Mouse (Mus musculus) hindbrain, embryonic 11.5 days (tissue): Measurements from ENCODE around the gene Tspan9. TPM values are rescaled to one million over a fixed set of nuclear protein-coding genes. Genes with fewer than 3 reads are reported as not detected.

Experiments
- ATAC-seq: fragments of 200-750 bp; cut with Nextera tagmentation; 2 replicates; pipeline ENCODE4 v1.8.0; 2017; ENCODE audit warnings: mild to moderate bottlenecking, moderate TSS enrichment, moderate library complexity; ENCODE audit not compliant: low FRiP score
- DNase-seq: peaks from one replicate; pipeline ENCODE4 v3.0.0-alpha.2; 2015; ENCODE audit warnings: low spot score
- H3K27ac ChIP-seq: fragments of 300-500 bp; sonication (generic); 2 replicates; pipeline ENCODE4 v1.5.1; 2014; ENCODE audit warnings: mild to moderate bottlenecking, low read depth, low read length
- H3K27me3 ChIP-seq: fragments of 300-500 bp; sonication (generic); 2 replicates; pipeline ENCODE4 v1.6.1; 2014; ENCODE audit warnings: mild to moderate bottlenecking, low read length, moderate library complexity, mixed read lengths; ENCODE audit not compliant: control insufficient read depth, insufficient read depth
- H3K36me3 ChIP-seq: fragments of 300-500 bp; sonication (generic); 2 replicates; pipeline ENCODE4 v1.6.1; 2014; ENCODE audit warnings: mild to moderate bottlenecking, low read length, moderate library complexity, mixed read lengths; ENCODE audit not compliant: control insufficient read depth, insufficient read depth
- H3K4me1 ChIP-seq: fragments of 300-500 bp; sonication (generic); replicated peaks from 2 replicates; pipeline ENCODE4 v1.6.1; 2014; ENCODE audit warnings: low read length, mixed read lengths; ENCODE audit not compliant: control insufficient read depth, insufficient read depth
- H3K4me2 ChIP-seq: fragments of 300-500 bp; sonication (generic); replicated peaks from 2 replicates; pipeline ENCODE4 v1.6.1; 2014; ENCODE audit warnings: mild to moderate bottlenecking, low read depth, low read length
- H3K4me3 ChIP-seq: fragments of 300-500 bp; sonication (generic); 2 replicates; pipeline ENCODE4 v1.5.1; 2014; ENCODE audit warnings: low read depth, low read length
- H3K9ac ChIP-seq: fragments of 300-500 bp; sonication (generic); 2 replicates; pipeline ENCODE4 v1.6.1; 2014; ENCODE audit warnings: low read depth, low read length
- H3K9me3 ChIP-seq: fragments of 300-500 bp; sonication (generic); 2 replicates; pipeline ENCODE4 v1.6.1; 2016; ENCODE audit warnings: low read length; ENCODE audit not compliant: control insufficient read depth
- WGBS: fragments of 180-500 bp; shearing (Covaris S2); extraction: QIAGEN DNeasy Blood & Tissue Kit; methylation state at CpG from one replicate; pipeline ENCODE4 v1.1.7; 2014; 5-methylcytosine and 5-hydroxymethylcytosine counted together
- polyA plus RNA-seq: library from polyadenylated mRNA; unstranded; fragments of >200 nt; fragmentation: Nextera tagmentation; extraction: Ambion mirVana; gene quantifications from 2 replicates; pipeline ENCODE4 v1.2.1, GENCODE M21; 2014

Gene Tspan9
- polyA plus RNA-seq, 1 experiment from 2014 or later: 46.2 TPM

DNA sequence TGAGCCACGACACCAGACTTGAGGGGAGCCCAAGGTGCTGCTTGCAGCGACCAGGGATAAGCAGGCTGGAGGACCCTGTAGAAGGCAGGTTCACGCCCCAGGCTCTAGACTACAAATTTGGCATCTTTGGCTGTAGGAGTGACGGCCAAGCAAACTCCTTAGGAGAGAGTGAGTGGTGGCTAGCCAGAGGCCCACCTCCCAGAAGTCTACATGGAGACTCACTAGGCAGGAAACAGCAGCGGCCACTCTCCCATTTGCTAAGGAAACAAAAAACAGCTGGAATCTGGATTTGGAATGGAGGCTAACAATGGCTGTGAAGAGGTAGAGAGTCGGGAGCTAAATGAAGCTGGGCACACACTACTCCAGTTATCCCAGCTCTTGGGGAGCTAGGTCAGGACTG is 104.8 kb downstream of the Tspan9 start:
- Histone ChIP-seq H3K27ac (no peak overlapping the region), H3K36me3 (no peaks in the 10 kb centered on the region), H3K4me2 (no peak overlapping the region), H3K4me1 (peaks cover 11% of the 10 kb centered on the region), H3K4me3 (no peak overlapping the region), H3K27me3 (peaks cover 4% of the 10 kb centered on the region; the same call in 1 of the 2 replicates), H3K9me3 (no peaks in the 10 kb centered on the region), H3K9ac (no peak overlapping the region)
- ATAC-seq: no peak
- 39% methylated on average over 6 of the region's 6 CpGs for WGBS
- DNase-seq: no peak

DNA sequence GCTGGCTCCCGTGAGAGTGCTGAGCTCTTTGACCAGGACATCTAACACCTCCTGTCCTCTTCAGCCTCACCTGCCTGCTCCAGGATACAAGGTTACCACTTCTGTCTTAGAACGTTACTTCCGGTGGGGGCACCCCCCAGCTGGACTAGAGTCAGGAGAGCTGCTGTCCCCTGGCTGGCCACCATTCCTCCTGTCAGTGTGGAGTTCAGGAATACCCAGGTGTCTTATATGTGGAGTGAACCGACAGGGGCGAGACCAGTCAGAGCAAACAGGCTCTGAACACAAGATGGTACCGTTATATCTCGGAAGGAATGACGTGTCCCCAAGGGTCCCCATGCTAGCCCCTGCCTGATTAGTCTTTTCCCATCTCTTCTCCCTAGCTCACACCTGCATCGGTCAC is 106.8 kb downstream of the Tspan9 start:
- H3K27ac ChIP-seq: no peak overlapping the region
- DNase-seq (no peak), ATAC-seq (no peak)
- WGBS: 82% methylated on average over 9 of the region's 9 CpGs
- peaks cover 9% of the 10 kb centered on the region for H3K4me1 ChIP-seq
- no peak overlapping the region for H3K4me3 ChIP-seq
- no peak overlapping the region for H3K9ac ChIP-seq
- H3K36me3 ChIP-seq: no peaks in the 10 kb centered on the region
- H3K27me3 ChIP-seq: peaks cover 11% of the 10 kb centered on the region; the same call in 1 of the 2 replicates
- H3K9me3 ChIP-seq: no peaks in the 10 kb centered on the region
- H3K4me2 ChIP-seq: no peak overlapping the region

DNA sequence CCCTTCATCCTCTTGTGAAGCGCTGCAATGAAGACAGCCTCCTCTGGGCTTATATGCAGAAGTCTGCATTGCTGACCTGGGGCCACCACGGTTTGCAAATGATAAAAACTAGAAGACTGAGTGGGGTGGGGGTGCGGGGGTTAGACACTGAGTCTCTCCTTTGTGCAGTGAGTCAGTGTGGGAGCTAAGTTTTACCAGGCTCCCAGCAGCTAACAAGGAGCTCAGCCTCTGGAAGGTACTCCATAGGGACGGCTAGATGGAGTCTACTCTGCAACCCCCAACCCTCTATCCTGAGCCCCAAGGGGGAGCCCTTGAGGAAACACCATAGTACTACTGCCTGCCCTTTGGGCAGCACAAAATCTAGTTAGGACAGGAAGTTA is 107.5 kb downstream of the Tspan9 start:
- no peak for DNase-seq
- H3K9ac ChIP-seq: no peak overlapping the region
- H3K27me3 ChIP-seq: peaks cover 11% of the 10 kb centered on the region; the same call in 1 of the 2 replicates

DNA sequence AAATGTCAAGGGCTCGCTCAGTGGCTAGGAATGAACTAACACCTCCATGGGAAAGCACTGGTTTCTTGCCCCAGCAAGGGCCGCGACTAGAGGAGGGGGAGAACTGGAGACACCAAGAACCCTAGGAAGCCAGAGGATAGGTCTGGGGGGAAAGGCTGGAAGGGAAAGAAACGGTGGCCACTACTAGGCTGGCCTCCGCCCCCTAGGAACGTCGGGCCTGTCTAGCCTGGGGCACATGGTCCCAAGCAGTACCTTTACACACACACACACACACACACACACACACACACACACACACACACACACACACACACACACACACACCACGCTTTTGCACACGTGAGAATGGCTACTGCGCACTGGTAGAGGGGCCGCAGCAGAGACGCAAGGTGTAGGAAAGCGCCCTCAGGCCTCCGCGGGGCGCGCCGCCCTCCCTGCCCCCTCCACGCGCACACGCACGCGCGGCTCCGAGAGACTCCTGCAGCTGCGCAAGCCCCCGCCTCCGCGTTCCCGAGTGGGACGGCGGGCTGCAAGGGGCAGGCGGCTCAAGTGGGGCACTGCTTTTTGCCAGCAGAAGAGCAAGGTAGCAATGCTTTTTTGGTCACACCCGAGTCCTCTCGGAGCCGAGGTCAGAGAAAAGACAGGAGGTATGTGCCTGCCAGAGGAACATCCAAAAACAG is 108.0 kb downstream of the Tspan9 start:
- peak overlapping the region; percentile 34 for H3K4me3 ChIP-seq
- H3K9ac ChIP-seq: 0 out of 2 replicates have a peak overlapping the region, but pooled peaks have one; percentile 42
- peaks cover 9% of the 10 kb centered on the region for H3K4me1 ChIP-seq
- ATAC-seq (peak; percentile 56), DNase-seq (peak; percentile 56)
- peak overlapping the region; percentile 86 for H3K4me2 ChIP-seq
- H3K27ac ChIP-seq: no peak overlapping the region
- no peaks in the 10 kb centered on the region for H3K36me3 ChIP-seq
- H3K27me3 ChIP-seq: peaks cover 11% of the 10 kb centered on the region; the same call in 1 of the 2 replicates
- H3K9me3 ChIP-seq: no peaks in the 10 kb centered on the region
- under 1% methylated on average over 30 of the region's 36 CpGs for WGBS

More for the DNA sequence above, 107.5 kb downstream of the Tspan9 start:
- Histone ChIP-seq H3K9me3 (no peaks in the 10 kb centered on the region), H3K36me3 (no peaks in the 10 kb centered on the region), H3K27ac (no peak overlapping the region), H3K4me2 (peak overlapping the region; percentile 86), H3K4me3 (peak overlapping the region; percentile 34), H3K4me1 (peaks cover 9% of the 10 kb centered on the region)
- 8% methylated on average over 4 of the region's 4 CpGs for WGBS
- no peak for ATAC-seq

DNA sequence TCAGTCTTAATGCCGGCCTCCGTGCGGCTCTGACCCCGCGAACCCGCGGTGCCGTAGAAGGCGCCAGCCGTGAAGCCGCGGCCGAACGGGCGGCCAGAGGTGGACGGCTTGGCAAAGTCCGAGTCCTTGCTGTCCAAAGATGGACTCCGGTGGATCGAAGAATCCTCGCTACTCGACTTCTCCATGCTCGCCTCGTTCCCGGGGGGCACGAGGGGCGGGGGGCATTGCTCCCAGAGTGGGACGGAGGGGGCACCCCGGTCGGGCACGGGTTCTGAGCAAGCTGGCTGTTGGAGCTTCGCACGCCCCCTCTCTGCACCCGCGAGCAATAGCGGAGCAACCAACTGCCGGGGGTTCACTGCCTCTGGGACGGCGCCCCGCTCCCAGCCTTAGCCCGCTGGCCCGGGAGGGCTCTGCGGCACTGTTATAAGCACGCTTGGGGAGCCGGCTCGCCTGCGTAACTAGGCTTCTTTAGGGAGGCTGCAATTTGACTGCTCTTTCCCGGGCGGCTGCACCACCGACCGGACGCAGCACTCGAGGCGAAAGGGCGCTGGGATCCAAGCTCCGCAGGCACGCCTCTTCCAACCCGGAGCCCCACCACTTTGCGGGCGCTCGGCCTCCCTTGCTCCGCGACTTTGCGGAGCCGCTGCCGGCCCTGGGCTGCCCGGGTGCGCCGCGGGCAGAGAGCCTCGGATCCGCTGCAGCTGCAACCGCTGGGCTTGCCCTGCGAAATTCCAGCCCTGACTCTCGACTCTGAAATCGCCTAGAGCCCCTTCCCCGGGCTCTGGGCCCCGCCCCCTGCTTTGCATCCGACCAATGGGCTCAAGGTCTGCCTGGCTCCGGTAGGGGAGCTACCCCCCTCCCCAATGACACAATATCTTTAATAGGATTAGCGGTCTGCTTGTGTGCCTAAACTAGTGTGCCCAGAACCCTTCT is 108.8 kb downstream of the Tspan9 start:
- Histone ChIP-seq H3K9me3 (no peaks in the 10 kb centered on the region), H3K9ac (peak overlapping the region; percentile 46), H3K4me2 (peak overlapping the region; percentile 86), H3K27ac (peak overlapping the region; percentile 53; the same call in 1 of the 2 replicates), H3K27me3 (peaks cover 11% of the 10 kb centered on the region; the same call in 1 of the 2 replicates), H3K4me3 (peak overlapping the region; percentile 33), H3K4me1 (peaks cover 9% of the 10 kb centered on the region), H3K36me3 (no peaks in the 10 kb centered on the region)
- peak; percentile 90 for DNase-seq
- peak; percentile 86 for ATAC-seq
- WGBS: under 1% methylated on average over 75 of the region's 80 CpGs

DNA sequence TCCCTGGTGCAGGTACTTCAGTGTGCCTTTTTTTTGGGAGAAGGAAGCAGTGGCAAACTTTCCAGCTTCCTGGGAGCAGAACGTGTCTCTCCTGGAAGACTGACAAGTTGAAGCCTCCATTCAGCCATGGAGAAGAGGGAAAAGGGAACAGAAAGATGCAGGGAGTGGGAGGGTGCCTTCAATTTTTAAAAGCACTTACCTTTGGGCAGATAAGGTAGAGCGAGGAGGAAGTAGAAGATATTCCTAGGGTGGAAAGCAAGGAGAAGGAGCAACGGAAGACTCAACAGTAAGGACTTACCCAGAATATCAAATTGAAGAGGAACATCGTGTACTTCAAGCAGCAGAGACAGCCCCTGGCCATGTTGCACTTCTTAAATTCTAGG is 109.5 kb downstream of the Tspan9 start:
- peaks cover 11% of the 10 kb centered on the region; the same call in 1 of the 2 replicates for H3K27me3 ChIP-seq
- 4% methylated on average over 4 of the region's 4 CpGs for WGBS
- H3K27ac ChIP-seq: no peak overlapping the region
- H3K4me1 ChIP-seq: peaks cover 9% of the 10 kb centered on the region
- DNase-seq: no peak
- peak overlapping the region; percentile 46; the same call in 1 of the 2 replicates for H3K9ac ChIP-seq
- H3K9me3 ChIP-seq: no peaks in the 10 kb centered on the region
- no peak for ATAC-seq
- peak overlapping the region; percentile 86 for H3K4me2 ChIP-seq
- peak overlapping the region; percentile 33 for H3K4me3 ChIP-seq
- H3K36me3 ChIP-seq: no peaks in the 10 kb centered on the region

DNA sequence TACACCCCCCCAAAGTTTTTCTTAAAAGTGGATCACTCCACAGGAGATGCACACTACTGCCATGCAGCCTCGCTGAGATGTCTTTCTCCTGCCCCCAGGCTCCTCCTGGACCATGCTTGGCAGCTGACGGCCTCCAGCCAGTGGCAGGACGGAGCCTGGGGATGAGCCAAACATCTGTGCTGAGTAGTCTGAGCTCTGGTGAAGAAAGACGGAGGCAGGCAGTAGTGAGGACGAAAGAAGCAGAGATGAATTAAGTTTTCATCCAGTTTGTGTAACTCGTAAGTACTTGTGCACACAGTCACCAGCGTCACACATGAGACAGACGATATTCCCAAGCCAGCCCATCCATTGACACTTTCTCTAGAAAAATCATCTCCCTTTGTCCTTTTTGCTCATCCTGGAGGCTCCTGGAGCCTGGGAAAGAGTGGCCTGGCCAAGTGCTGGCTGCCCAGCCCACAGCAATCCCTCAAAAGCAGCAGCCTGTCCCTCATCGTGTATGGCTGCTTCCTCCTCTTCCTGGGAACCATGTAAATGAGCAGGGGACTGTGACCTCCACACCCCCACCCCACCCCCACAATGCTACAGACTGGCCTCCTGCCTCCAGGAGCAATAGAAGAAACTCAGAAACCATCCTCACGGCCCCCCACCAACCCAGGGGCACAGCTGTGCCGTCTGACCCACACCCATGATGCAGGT is 110.1 kb downstream of the Tspan9 start:
- 27% methylated on average over 11 of the region's 11 CpGs for WGBS
- Histone ChIP-seq H3K4me3 (peak overlapping the region; percentile 33; the same call in 1 of the 2 replicates), H3K4me2 (peak overlapping the region; percentile 86), H3K9ac (no peak overlapping the region), H3K36me3 (no peaks in the 10 kb centered on the region), H3K4me1 (peaks cover 9% of the 10 kb centered on the region), H3K27me3 (peaks cover 11% of the 10 kb centered on the region; the same call in 1 of the 2 replicates), H3K27ac (no peak overlapping the region), H3K9me3 (no peaks in the 10 kb centered on the region)
- ATAC-seq (no peak), DNase-seq (no peak)
